Mouse (Mus musculus): Measurements from ENCODE around the gene Acin1.

Acin1 gene

DNA sequence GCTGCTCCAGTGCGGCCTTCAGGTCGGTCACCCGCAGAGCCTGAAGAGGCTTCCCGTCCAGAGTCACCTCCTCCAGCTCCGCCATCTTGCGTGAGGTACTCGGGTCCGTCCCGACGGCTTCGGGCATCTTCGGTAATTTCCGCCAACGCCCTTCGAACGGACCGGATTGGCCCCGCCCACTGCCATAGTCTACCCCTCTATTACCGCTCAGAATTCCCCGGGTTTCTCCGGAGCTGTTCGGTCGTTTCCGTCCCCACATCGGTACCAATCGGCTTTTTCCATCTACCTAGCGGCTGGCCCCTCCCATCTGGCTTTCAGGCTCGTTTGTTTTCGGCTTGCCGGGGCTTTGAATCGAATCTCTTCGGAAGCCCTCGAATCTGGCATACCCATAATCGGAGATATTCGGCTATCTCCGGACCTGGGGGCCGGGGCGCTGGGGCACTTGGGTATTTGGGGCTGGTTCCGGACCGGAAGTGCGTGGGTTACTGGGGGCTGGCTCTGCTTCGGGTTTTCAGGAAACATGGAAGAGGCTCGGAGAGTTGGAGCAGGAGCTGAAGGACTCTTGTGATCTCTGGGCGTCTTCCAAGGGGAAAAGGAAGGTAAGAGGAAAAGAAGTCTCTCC, at the start of gene Acin1:
Gene Acin1 (minus strand): TSS at position 410 of the 622 bp plus-strand sequence.
- in situ Hi-C loops (cut with MboI, MseI) = no loop called here

DNA sequence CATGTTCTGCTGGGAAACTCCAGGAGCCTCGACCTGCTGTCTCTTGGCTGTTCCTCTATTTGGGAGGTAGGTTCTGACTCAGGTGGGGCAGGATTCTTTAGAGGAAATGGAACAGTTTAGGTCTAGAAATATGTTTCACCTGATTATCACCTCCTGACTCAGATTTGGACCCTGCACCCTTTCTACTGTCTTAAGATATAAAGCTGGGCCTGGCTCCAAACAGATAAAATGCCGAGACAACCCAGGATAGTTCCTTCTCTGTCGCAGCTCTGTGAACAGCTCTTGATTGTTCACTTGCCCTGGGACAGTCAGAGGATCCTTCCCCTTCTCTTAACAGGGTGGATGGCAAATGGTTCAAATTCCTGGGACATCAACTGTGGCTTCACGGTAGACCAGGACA, 48.5 kb upstream of the Acin1 start:
- in situ Hi-C loops (cut with MboI, MseI) = no loop called here

DNA sequence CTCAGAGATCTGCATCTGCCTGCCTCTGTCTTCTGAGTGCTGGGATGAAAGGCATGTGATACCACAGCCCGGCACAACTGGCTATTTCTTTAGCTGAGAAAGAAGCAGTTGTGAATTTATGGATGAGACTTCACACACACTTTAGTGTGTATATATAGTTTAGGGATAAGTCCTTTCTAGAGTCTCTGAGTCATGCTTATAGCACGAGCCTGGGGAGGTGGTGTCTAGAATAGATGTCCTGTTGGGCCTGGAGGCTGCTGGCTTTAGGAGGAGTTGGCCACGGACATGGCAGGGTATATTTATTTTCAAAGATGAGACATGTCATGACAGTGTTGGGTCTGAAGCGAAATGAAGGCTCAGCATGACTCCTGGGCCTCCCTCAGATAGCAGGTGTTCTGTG, 47.3 kb upstream of the Acin1 start:
- in situ Hi-C loops (cut with MboI, MseI) = no loop called here

DNA sequence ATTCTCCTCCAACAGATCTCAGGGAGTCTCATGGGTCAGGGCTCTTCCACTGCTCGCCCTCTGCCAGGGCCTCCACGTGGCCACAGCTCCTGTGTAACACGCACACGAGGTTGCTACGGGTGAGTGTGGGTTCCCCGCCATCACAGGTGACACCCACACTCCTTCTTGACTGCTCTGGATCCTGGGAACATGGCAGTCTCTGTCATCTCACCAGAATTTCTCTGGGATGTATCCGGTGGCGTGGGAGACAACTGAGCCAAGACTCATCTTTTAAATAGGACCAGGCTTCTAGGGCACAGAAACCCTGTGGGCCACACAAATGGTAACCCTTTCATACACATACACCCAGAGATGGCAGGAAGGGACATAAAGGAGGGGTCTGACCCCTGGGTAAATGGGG, 45.5 kb upstream of the Acin1 start:
- in situ Hi-C loops (cut with MboI, MseI) = no loop called here

DNA sequence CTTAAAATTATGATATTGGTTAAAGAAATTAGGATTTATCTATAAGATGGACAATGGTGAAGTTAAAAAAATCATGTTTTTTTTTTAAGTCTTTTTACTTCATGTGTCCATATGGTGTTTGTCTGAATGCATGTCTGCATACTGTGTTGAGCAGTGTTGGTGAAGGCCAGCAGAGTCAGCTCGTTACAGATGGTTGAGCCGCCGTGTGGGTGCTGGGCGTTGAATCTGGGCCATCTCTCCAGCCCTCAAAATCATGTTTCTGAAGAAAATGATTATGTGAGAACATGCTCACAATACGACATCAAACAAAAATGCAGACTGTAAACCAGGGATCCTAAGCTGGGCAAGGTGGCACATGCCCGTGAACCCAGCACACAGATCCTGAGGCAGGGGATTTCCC, 43.6 kb upstream of the Acin1 start:
- in situ Hi-C loops (cut with MboI, MseI) = no loop called here

DNA sequence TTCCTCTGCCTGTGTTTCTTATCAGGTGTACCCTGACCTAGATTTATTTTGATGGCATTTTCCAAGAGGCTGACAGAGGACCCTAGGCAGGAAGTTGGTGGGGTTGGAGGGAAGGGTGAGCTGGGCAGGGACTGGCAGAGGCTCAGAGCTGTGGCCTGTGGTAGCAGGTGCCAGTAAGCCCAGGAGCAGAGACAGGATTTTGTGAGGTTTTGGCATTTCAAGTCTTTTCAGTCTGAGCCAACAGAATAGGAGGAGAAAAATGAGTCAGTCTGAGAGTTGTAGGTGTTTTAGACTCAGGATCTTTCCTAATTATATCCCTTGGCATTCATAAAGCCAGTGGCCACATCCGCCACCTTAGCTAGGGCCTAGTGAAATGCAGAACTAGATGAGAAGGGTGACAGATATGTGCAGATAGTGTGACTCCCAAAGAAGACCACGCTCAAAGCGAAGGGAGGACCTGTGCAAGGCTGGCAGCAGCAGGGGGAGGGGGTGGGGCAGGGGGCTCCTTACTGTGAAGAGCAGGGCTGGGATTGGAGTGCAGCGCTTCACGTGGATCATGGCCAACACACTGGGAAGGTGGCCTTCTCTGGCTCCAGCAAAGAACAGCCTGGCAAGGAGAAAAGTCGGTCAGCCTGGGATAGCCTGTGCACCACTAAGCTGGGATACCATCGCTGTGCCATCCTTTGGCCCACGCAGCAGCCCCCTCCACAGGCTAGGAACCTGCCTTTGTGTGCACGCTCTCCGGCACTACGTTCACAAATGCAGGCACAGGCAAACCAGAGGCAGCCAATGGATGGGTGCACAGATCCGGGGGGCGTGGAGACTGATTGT, 42.3 kb upstream of the Acin1 start:
- in situ Hi-C loops (cut with MboI, MseI) = no loop called here

DNA sequence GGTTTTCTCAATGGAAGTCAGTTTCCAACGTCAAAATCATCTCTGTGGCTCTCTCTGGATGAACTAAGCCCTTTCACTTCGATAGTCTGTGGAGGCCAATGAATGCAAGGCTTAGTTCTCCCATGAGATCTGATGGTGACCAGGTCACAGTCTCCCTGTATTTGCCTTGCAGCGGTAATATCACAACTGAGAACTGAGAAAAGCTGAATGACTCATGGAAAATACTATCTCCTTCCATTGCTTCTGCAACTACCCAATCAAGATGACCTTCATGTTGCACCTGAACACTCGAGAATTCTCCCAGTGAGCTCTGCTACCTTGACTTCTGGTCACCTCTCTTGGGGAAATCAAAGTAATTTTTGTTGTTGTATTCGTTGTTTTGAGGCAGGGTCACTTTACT, 40.8 kb upstream of the Acin1 start:
- in situ Hi-C loops (cut with MboI, MseI) = no loop called here

DNA sequence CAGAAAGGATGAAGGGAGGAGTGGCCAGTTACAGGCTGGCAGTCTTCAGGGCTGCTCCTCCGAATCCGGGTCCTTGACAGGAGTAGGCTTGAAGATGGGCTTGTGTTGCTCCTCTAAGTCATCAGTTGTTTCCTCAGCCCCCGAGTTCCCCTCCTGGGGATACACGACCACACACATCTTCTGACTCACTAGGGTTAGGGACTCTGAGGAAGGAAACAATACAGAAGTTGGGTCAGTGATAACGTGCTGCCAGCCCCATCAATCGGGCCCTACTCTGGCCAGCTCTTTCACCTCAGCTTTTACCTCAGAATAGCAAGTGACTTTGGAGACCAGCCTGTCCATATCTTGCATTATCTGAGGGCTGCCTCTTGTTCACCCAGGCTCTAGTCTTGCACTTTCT, 37.3 kb upstream of the Acin1 start:
- in situ Hi-C loops (cut with MboI, MseI) = no loop called here

DNA sequence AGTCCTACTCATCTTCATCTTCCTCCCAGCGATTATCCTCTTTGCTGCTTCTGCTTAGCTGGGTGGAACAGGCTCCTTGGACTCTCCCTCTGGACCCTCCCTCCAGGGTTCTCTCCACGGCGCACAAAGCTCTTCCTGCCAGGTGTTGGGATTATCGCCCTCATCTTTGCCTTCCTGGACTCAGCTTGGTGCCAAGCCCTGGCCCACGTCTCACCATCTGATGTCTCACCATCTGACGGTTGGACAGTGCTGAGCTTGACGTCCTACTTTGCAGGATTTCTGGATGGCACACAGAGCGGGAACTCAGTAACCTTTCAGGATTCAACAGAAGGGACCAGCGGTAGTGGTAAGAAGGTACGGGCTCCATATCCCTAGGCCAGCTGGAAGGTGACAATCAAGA, 35.0 kb upstream of the Acin1 start:
- in situ Hi-C loops (cut with MboI, MseI) = no loop called here

DNA sequence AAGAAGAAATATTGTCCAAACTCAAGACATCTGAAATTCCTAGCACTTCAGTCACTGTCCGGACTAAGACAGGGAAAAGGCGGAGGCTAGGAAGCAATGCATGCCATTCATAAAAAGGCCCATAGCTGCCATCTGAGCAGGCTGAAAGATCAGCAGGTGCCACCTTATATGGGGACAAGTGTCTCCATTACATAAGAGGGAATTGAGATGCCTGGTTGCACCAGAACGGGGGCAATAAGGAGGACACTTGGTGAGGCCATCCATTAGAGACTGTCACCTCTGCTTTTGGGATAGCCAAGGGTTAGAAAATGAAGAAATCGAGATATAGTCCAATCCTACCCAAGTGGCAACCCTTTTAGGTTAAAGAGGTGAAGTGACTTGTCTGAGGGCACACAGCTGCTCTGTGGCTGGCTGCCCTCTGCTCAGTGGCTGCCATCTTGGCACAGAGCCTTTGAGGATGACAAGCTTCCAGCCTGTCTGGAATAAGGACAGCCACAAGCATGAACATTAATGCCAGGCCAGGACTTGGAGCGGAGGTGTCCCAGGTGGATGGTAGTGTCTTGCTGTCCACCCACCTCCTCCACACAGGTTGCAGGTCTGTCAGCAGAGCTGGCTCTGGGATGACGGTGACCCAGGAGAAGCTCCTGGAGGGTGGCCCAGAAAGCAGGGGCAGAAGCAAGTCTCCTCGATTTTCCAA, 34.1 kb upstream of the Acin1 start:
- in situ Hi-C loops (cut with MboI, MseI) = no loop called here

DNA sequence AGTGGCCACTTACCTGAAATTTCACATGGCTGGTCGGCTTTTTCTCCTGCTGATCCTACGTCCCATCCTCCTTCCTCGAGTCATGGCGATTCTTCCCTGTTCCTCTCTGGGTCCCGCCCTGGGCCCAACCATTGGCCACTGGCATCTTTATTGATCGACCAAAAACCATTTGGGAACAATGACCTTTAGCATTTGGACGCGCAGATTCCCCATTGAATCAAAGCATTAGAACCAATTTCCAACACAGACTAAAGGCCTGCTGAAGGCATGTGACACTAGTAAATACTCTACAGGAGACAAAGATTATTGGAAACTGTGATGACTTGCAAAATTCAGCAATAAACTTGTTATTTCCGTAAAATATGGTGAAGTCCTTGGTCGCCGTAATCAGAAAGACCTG, 33.3 kb upstream of the Acin1 start:
- in situ Hi-C loops (cut with MboI, MseI) = no loop called here

DNA sequence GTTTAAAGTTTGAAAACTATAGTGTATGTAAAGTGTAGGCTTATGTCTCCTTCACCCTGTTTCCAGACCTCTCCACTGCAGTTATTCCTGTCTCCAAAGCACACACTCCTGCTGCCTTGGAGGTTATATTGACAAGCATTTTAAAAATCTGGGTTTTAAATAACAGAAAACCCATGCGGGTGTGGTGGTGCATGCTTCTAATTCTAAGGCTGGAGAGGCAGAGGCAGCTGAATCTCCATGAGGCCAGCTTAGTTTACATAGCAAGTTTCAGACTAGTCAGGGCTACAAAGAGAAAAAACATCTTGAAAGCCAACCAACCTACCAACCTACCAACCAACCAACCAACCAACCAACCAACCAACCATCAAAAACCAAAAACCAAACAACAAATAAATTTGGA, 28.7 kb upstream of the Acin1 start:
- in situ Hi-C loops (cut with MboI, MseI) = no loop called here

DNA sequence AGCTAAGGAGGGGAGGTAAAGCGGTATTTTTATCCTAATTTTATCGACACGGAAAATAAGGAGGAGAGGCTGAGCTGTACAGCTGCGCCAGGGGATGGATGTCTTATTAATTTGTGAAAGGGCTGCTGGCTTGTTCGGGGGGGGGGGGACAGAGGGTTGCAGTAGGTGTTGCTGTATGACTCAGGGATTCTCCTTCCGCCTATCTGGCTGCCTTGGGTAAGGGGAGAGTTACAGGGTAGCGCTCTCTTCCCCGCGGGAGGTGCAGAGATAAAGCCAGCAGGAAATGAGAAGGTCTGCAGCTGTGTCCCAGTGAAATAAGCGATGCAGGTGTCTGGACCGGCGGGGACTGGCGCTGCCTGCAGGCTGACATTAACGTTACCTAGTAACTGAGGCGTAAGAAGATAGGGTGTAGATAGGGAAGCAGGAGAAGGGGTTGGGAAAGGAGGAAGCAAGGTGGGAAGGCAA, 27.9 kb upstream of the Acin1 start:
- in situ Hi-C loops (cut with MboI, MseI) = loop anchor here (5.0 kb wide), 1 partner anchor 73 kb away; no protein-coding TSS in a partner anchor

DNA sequence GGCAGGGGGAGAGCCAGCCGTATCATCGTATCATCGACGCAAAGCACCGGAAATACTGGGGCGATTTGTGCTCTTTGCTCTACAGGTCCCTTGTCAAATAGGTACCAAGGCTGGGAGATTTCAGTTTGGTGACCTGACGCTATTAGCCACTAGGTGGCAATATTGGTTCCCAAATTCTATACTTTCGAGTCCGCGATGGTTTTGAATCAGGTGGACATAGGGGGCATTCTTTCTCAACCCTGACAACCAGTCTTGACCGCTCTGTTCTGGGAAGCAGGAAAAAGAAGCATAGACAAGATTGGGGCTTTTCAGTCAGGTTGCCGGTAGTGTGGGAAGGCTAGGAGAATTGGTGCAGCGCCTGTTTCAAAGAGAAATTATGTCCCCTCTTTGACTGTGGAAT, 27.4 kb upstream of the Acin1 start:
- in situ Hi-C loops (cut with MboI, MseI) = loop anchor here (5.0 kb wide), 1 partner anchor 73 kb away; no protein-coding TSS in a partner anchor

DNA sequence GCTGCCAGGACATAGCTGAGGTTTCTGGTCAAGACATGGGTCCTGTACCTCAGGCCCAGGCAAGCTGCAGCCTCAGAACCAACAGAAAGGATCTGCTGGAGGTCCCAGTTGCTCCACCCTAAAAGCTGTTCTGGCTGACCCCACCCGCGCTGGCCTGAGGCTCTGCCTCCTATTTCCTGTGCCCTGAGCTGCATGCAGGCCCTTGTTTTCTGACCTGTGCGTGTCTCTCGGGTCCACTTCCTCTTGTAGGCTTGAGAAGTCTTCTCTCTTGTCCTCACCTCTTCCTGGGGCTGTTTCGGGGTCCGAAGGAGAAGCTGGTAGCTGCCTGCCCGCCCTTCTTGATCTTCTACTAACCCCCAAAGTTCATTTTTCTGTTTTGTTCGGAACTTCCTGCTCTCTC, 26.1 kb upstream of the Acin1 start:
- in situ Hi-C loops (cut with MboI, MseI) = loop anchor here (5.0 kb wide), 1 partner anchor 74 kb away; no protein-coding TSS in a partner anchor

DNA sequence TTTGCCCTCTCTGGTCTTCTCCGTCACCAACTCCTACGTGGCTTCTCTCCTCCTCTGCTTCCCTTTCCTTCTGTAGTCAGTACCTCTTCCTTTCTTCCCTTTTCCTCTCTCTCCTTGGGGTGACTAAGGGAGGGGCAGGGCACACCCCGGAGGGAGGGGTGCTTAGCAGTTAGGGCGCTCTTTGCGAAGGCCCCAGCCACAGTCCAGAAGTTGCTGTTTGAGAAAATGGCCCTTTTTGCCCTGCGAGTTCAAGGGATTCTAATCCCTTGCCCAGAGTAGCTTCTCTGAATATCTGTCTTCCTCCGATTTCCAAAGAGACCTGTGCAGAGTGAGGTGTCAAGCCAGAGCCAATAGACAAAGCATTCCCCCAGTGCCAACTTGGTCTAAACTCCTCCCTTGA, 25.3 kb upstream of the Acin1 start, which contains the start of gene Cebpe:
Gene Cebpe (minus strand): TSS at position 101 of the 400 bp plus-strand sequence.
- in situ Hi-C loops (cut with MboI, MseI) = loop anchor here (5.0 kb wide), 1 partner anchor 75 kb away; no protein-coding TSS in a partner anchor

DNA sequence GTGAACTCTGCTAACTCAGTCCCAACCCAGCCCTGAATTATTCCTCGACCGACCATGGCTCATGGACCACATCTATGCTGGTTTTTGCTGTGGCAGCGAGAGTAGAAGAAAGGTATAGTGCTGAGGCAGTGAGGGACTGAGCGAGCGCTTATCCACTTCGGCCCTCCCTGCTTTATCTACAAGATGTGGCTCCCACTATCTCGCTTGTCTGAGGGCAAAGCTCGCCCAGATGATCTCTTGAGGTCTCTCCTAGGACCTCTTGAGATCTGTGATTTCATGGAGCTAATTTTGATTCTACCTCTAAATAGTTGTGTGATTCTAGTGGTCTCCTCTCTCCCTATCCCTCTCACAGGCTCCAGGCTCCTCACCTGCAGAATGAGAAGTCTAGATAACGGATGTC, 22.3 kb upstream of the Acin1 start:
- in situ Hi-C loops (cut with MboI, MseI) = no loop called here

DNA sequence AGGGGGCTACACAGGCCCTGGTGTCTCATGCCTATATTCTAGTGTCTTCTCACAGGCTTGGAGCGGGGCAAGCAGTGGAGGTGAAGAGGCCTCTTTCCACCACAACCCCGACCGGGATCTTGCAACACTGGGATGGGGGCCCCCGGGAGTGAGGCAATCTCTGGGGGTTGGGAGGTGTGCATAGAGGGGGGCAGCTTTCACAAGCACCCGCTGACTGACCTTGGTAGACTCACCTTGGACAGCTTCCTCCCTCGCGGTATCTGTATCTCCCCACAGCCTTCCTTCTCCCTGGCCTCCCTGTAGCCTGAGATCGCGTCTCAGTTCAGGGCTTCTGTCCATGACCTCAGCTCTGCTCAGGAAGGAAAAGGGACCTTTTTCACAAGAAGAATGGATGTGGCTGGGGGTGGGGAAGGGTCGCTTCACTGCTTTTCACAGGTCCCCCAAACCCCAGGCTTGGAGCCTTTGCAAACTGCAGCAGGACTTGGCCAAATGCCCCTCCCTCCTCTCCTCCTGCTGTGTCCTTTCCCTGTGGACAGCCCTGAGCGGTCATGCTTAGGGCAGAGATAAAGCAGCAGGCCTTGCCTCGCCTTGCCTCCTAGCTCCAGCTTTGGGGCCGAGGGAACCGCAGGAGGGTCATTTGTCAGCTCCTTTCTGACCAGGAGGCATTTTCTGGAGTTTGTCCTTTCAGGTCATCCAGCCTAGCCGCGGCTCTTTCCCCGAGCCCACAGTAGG, 20.0 kb upstream of the Acin1 start:
- in situ Hi-C loops (cut with MboI, MseI) = no loop called here

DNA sequence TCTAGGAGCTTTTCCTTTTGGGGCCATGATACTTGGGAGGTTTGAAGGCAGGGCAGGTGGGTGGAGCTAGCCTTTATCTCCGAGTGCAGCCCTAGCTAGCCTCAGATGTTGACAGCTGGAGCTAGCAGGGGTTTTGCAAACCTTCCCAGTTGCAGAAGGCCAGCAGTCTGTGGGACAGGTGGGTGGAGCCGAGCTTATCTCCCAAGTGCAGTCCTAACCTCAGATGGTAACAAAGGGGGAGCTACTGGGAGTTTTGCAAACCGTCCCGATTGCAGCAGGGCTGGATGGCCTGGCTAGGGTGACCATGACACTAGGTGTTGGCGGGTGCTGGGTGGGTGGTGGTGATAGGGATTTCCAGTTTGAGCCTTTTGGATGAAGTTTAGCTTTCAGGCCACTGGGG, 19.1 kb upstream of the Acin1 start:
- in situ Hi-C loops (cut with MboI, MseI) = no loop called here

DNA sequence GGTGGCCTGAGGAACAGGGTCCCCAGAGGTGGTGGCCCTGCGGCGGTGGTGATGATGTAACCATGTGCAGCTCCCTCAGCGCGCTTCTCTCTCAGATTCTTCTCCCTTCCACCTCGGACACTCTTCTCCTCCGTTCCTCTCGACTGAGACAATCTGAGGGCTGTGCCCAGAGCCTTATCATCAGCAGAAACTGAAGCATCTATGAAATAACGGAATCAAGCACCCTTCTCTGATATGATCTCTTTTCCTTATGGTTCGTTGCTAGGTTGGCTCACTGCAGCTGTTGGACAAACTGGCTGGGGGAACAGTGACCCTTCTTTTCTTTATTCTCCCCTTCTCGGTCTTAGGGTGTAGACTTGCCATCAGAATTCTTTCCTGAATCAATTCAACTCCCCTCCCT, 16.5 kb upstream of the Acin1 start:
- in situ Hi-C loops (cut with MboI, MseI) = no loop called here

DNA sequence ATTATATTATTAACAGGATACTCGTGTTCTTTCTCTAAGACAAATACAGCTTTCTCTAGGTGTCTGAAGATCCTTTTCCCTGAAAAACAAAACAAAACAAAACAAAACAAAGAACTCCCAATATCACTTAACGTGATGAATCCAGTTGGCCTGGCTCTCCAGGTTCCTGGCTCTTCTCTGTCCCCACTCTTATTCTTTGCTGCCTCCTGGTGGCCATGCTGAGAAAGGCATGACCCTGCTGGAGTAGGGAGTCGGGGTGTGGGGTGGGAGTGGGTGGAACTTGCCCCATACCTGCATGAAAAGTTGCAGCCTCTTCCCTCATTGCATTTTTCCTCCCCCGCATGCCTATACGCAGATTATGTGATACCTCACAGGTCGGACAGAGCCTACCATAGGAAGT, 14.6 kb upstream of the Acin1 start:
- in situ Hi-C loops (cut with MboI, MseI) = no loop called here

DNA sequence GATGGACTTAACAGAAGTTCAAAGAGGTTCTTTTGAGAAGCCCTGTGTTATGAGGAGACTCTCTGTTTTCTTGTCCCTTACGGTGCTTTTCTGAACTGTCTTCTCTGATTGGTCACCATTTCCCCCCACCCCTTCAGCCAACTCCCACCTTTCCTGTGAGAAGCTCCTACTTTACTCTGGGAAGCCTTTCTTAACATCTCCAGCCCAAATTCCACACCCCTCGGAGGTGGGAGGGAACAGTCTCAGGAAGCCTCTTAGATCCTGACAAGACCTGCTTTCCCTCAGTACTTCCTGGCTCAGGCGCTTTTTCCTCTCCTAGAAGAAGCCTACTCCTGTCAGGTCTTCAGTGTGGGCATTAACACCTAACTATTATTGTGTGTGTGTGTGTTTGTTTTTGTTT, 12.9 kb upstream of the Acin1 start:
- in situ Hi-C loops (cut with MboI, MseI) = no loop called here
